Mouse (Mus musculus) olfactory bulb, adult 2 months (tissue): ENCODE results near the gene Ivl.

Experiments used
- CTCF ChIP-seq: fragments of 200-500 bp; IDR thresholded peaks from 2 replicates; pipeline ENCODE4 v1.5.1; 2012; ENCODE audit warnings: low read depth, mild to moderate bottlenecking, low read length, moderate library complexity; ENCODE audit not compliant: insufficient read depth
- POLR2A ChIP-seq: fragments of 200-500 bp; IDR thresholded peaks from 2 replicates; pipeline ENCODE4 v1.6.1; 2012; ENCODE audit warnings: mild to moderate bottlenecking, low read depth, low read length, moderate library complexity; ENCODE audit not compliant: insufficient read depth

GRCm38 (mm10) chr3:92587190-92587589, 13.7 kb upstream of the Ivl start:
- no peak for TF ChIP-seq CTCF
- no peak for TF ChIP-seq POLR2A
